Mouse (Mus musculus) heart, postnatal 25 days (tissue): ENCODE results near the gene Hmg20b. TPM values are rescaled to one million over a fixed set of nuclear protein-coding genes. Genes with fewer than 3 reads are reported as not detected.

ENCODE experiments used
- DNase-seq: peaks from one replicate; pipeline ENCODE4 v3.0.0; 2022; ENCODE audit warnings: low spot score
- intact Hi-C: fragments of 180-260 bp; cut with DNase I; formaldehyde crosslinking; loops from one replicate; pipeline ENCODE4 v1.15.1; 2025
- total RNA-seq, 2 experiments: library from RNA; stranded (reverse); gene quantifications; 2 replicates each; pipeline ENCODE4 v1.2.3; 2021

The Hmg20b gene
- total RNA-seq, 2 experiments from 2014 or later, result 68.7 to 70.2 TPM

- intact Hi-C loops, result no loop called here
- peak; percentile 87 for DNase-seq
Observed at GRCm38 (mm10) chr10:81356991-81357844, 6.9 kb upstream of the Hmg20b start, which contains the start of gene Mfsd12. Gene Mfsd12 (plus strand): TSS chr10:81357491.

GRCm38 (mm10) chr10:81356352-81356990 lies 6.2 kb upstream of the Hmg20b start:
- intact Hi-C loops, result no loop called here
- no peak for DNase-seq

- intact Hi-C loops, result no loop called here
- no peak for DNase-seq
Observed at GRCm38 (mm10) chr10:81355533-81355932, 5.3 kb upstream of the Hmg20b start.

- no peak for DNase-seq
- intact Hi-C loops, result no loop called here
Observed at GRCm38 (mm10) chr10:81354738-81355477, 4.6 kb upstream of the Hmg20b start.

- no peak for DNase-seq
- intact Hi-C loops, result no loop called here
Observed at GRCm38 (mm10) chr10:81351678-81352291, 1.5 kb upstream of the Hmg20b start.

- intact Hi-C loops, result no loop called here
- no peak for DNase-seq
Observed at GRCm38 (mm10) chr10:81349961-81350350, 324 bp downstream of the Hmg20b start.

- intact Hi-C loops, result no loop called here
- no peak for DNase-seq
Observed at GRCm38 (mm10) chr10:81349146-81349545, 1.1 kb downstream of the Hmg20b start.

GRCm38 (mm10) chr10:81346453-81347067 lies 3.7 kb downstream of the Hmg20b start:
- intact Hi-C loops, result no loop called here
- no peak for DNase-seq

- no peak for DNase-seq
- intact Hi-C loops, result no loop called here
Observed at GRCm38 (mm10) chr10:81345162-81345534, 5.1 kb downstream of the Hmg20b start.

GRCm38 (mm10) chr10:81344421-81345161 lies 5.7 kb downstream of the Hmg20b start:
- no peak for DNase-seq
- intact Hi-C loops, result no loop called here

- intact Hi-C loops, result loop anchor here (2.0 kb wide), 1 partner anchor 20 kb away; no protein-coding TSS in a partner anchor
- no peak for DNase-seq
Observed at GRCm38 (mm10) chr10:81342686-81343505, 7.4 kb downstream of the Hmg20b start, which contains the start of gene Gipc3. Gene Gipc3 (minus strand): TSS chr10:81343266.

- intact Hi-C loops, result loop anchor here (2.0 kb wide), 1 partner anchor 51 kb away; the partner anchor contains the start of gene Tjp3
- no peak for DNase-seq
Observed at GRCm38 (mm10) chr10:81341333-81341949, 8.8 kb downstream of the Hmg20b start.

GRCm38 (mm10) chr10:81340551-81341332 lies 9.5 kb downstream of the Hmg20b start:
- no peak for DNase-seq
- intact Hi-C loops, result loop anchor here (2.0 kb wide), 1 partner anchor 50 kb away; the partner anchor contains the start of gene Tjp3

GRCm38 (mm10) chr10:81336558-81336957 lies 13.7 kb downstream of the Hmg20b start:
- intact Hi-C loops, result no loop called here
- DNase-seq, result no peak

GRCm38 (mm10) chr10:81335393-81336340 lies 14.6 kb downstream of the Hmg20b start:
- intact Hi-C loops, result no loop called here
- DNase-seq, result no peak

GRCm38 (mm10) chr10:81334324-81334723 lies 16.0 kb downstream of the Hmg20b start:
- no peak for DNase-seq
- intact Hi-C loops, result no loop called here
